ENCODE assay signal across 15 mouse cellular contexts in genomic region chr15:28138806-28139205, GRCm38 (mm10).
"Had no signal": no experiment of that assay in that cellular context is flagged by ENCODE, and none has a peak within 500 bp of the region (broad histone marks: within the 10 kb centered on the region; RNA-seq: fewer than 3 reads in every experiment).

No protein-coding gene starts in this region.

- ATAC-seq: liver, postnatal 0 days; lung, postnatal 0 days; midbrain, embryonic 13.5 days; midbrain, embryonic 15.5 days had no signal

- DNase-seq: liver, postnatal 0 days; lung, adult 2 months; lung, postnatal 14 days; lung, postnatal 36 days; retina, postnatal 1 day; right cerebral cortex, adult 18-20 months; right cerebral cortex, postnatal 25 days; right cerebral cortex, postnatal 4 days; spleen, adult 18-20 months; thymus, adult 18-20 months; thymus, postnatal 14 days; thymus, postnatal 36 days had no signal
